Mouse (Mus musculus): ENCODE results near the gene Rpl11.

- TF ChIP-seq CTCF (IDR thresholded peaks at IDR 0.05; ENCODE audit: borderline replicate concordance, control insufficient read depth, extremely low read depth, insufficient read depth, low read length, poor library complexity) (no peak), POLR2A (IDR thresholded peaks at IDR 0.05; ENCODE audit: control insufficient read depth, extremely low read depth, insufficient read depth, low read length, poor library complexity) (no peak)
Observed at GRCm38 (mm10) chr4:136092498-136092897, 39.3 kb upstream of the Rpl11 start.
